ENCODE assay signal across 9 mouse cellular contexts in genomic region chr2:31636138-31636741, GRCm38 (mm10). TPM values are rescaled to one million over a fixed set of nuclear protein-coding genes. Genes with fewer than 3 reads are reported as not detected.
DNase-seq lines count a peak whose midpoint lies in the region; ATAC-seq and TF ChIP-seq lines count a peak whose summit lies in the region.
"Had no signal": no experiment of that assay in that cellular context is flagged by ENCODE, and none has a peak within 500 bp of the region (broad histone marks: within the 10 kb centered on the region; RNA-seq: fewer than 3 reads in every experiment).

No protein-coding gene starts in this region.

- peaks cover 11% of the 10 kb centered on the region; the same call in 1 of the 2 replicates for H3K4me1 ChIP-seq in kidney, postnatal 0 days (replicated peaks; ENCODE audit: insufficient read depth, low read length)
- 0 out of 2 replicates have a peak, but pooled peaks cover 3% of the 10 kb centered on the region for H3K4me1 ChIP-seq in kidney, adult 2 months (ENCODE audit: control insufficient read depth, insufficient read depth, low read length)
- H3K4me1 ChIP-seq in embryonic facial prominence, embryonic 12.5 days = peaks cover 34% of the 10 kb centered on the region
- peaks cover 15% of the 10 kb centered on the region for H3K4me1 ChIP-seq in intestine, embryonic 14.5 days (replicated peaks; ENCODE audit: control insufficient read depth, insufficient read depth, low read length)
- H3K4me1 ChIP-seq in neural tube, embryonic 13.5 days (replicated peaks) = peaks cover 59% of the 10 kb centered on the region

- no peak for TF ChIP-seq POLR2A in kidney, adult 2 months (IDR thresholded peaks at IDR 0.05; ENCODE audit: low read depth, low read length)

- H3K9ac ChIP-seq in kidney, postnatal 0 days (ENCODE audit: low read depth, low read length) = no peak overlapping the region
- H3K9ac ChIP-seq in embryonic facial prominence, embryonic 12.5 days = peak overlapping the region; percentile 33; the same call in 1 of the 2 replicates
- no peak overlapping the region for H3K9ac ChIP-seq in intestine, embryonic 14.5 days (ENCODE audit: low read length)
- H3K9ac ChIP-seq in neural tube, embryonic 13.5 days = peak overlapping the region; percentile 66; the same call in 1 of the 2 replicates

- peak overlapping the region; percentile 34 for H3K4me2 ChIP-seq in kidney, postnatal 0 days (ENCODE audit: low read length)
- H3K4me2 ChIP-seq in embryonic facial prominence, embryonic 12.5 days (replicated peaks) = peak overlapping the region; percentile 42
- peak overlapping the region; percentile 30 for H3K4me2 ChIP-seq in intestine, embryonic 14.5 days (ENCODE audit: low read length)
- peak overlapping the region; percentile 53 for H3K4me2 ChIP-seq in neural tube, embryonic 13.5 days

- no peak for TF ChIP-seq CTCF in kidney, postnatal 0 days (IDR thresholded peaks at IDR 0.05; ENCODE audit: low read depth)
- TF ChIP-seq CTCF in kidney, adult 2 months (conservative IDR thresholded peaks at IDR 0.05; ENCODE audit: insufficient read depth, insufficient read length, low read depth, low read length) = no peak

- H3K4me3 ChIP-seq in kidney, postnatal 0 days (replicated peaks; ENCODE audit: low read depth, low read length) = peak overlapping the region; percentile 23; the same call in 1 of the 2 replicates
- H3K4me3 ChIP-seq in kidney, adult 2 months (ENCODE audit: insufficient read depth, low read depth, low read length) = no peak overlapping the region
- H3K4me3 ChIP-seq in embryonic facial prominence, embryonic 12.5 days = peak overlapping the region; percentile 28
- peak overlapping the region; percentile 16; the same call in 1 of the 2 replicates for H3K4me3 ChIP-seq in intestine, embryonic 14.5 days (ENCODE audit: low read depth, low read length)
- H3K4me3 ChIP-seq in neural tube, embryonic 13.5 days = peak overlapping the region; percentile 42

- H3K27ac ChIP-seq in kidney, postnatal 0 days = no peak overlapping the region
- H3K27ac ChIP-seq in kidney, adult 2 months (ENCODE audit: insufficient read depth, low read depth, low read length) = no peak overlapping the region
- H3K27ac ChIP-seq in embryonic facial prominence, embryonic 12.5 days = no peak overlapping the region
- H3K27ac ChIP-seq in intestine, embryonic 14.5 days (ENCODE audit: low read depth) = no peak overlapping the region
- H3K27ac ChIP-seq in neural tube, embryonic 13.5 days (replicated peaks) = peak overlapping the region; percentile 86

- H3K9me3 ChIP-seq in kidney, postnatal 0 days (replicated peaks; ENCODE audit: low read length) = no peaks in the 10 kb centered on the region
- no peaks in the 10 kb centered on the region for H3K9me3 ChIP-seq in embryonic facial prominence, embryonic 12.5 days
- no peaks in the 10 kb centered on the region for H3K9me3 ChIP-seq in intestine, embryonic 14.5 days (ENCODE audit: control insufficient read depth, low read length)
- no peaks in the 10 kb centered on the region for H3K9me3 ChIP-seq in neural tube, embryonic 13.5 days

- no peaks in the 10 kb centered on the region for H3K36me3 ChIP-seq in kidney, postnatal 0 days (ENCODE audit: insufficient read depth, low read length)
- H3K36me3 ChIP-seq in kidney, adult 2 months (ENCODE audit: control insufficient read depth, insufficient read depth, low read length) = no peaks in the 10 kb centered on the region
- no peaks in the 10 kb centered on the region for H3K36me3 ChIP-seq in embryonic facial prominence, embryonic 12.5 days
- no peaks in the 10 kb centered on the region for H3K36me3 ChIP-seq in intestine, embryonic 14.5 days (ENCODE audit: control insufficient read depth, insufficient read depth, low read length)
- no peaks in the 10 kb centered on the region for H3K36me3 ChIP-seq in neural tube, embryonic 13.5 days

- no peak for ATAC-seq in kidney, postnatal 0 days (replicated peaks; ENCODE audit: low FRiP score, low read depth)
- ATAC-seq in embryonic facial prominence, embryonic 12.5 days (ENCODE audit: insufficient number of reproducible peaks, insufficient read depth, low FRiP score, low TSS enrichment) = no peak
- ATAC-seq in intestine, embryonic 14.5 days (replicated peaks; ENCODE audit: low FRiP score, low TSS enrichment, low read depth) = 0 out of 2 replicates have a peak, but pooled peaks have one; percentile 16
- ATAC-seq in neural tube, embryonic 13.5 days (ENCODE audit: low read depth) = peak; percentile 20; the same call in 1 of the 2 replicates

- WGBS in kidney, postnatal 0 days = under 1% methylated on average over 48 of the region's 48 CpGs
- 1% methylated on average over 48 of the region's 48 CpGs for WGBS in kidney, adult 2 months
- under 1% methylated on average over 48 of the region's 48 CpGs for WGBS in embryonic facial prominence, embryonic 12.5 days
- WGBS in intestine, embryonic 14.5 days = 1% methylated on average over 48 of the region's 48 CpGs
- under 1% methylated on average over 48 of the region's 48 CpGs for WGBS in neural tube, embryonic 13.5 days

- no peak for DNase-seq in kidney, postnatal 0 days (ENCODE audit: low spot score)
- no peak for DNase-seq in kidney, adult 2 months
- peak; percentile 74 for DNase-seq in intestine, embryonic 14.5 days (ENCODE audit: low spot score)
- DNase-seq in layer of hippocampus, adult 9-11 months = no peak
- DNase-seq in adrenal gland, postnatal 10 days = no peak
- no peak for DNase-seq in cerebellum, adult 18-20 months

- peaks cover 81% of the 10 kb centered on the region for H3K27me3 ChIP-seq in kidney, postnatal 0 days (ENCODE audit: insufficient read depth, low read length)
- H3K27me3 ChIP-seq in kidney, adult 2 months (replicated peaks; ENCODE audit: control insufficient read depth, insufficient read depth, low read length) = peaks cover 15% of the 10 kb centered on the region
- peaks cover 99% of the 10 kb centered on the region for H3K27me3 ChIP-seq in embryonic facial prominence, embryonic 12.5 days
- peaks cover 99% of the 10 kb centered on the region for H3K27me3 ChIP-seq in intestine, embryonic 14.5 days (replicated peaks; ENCODE audit: control insufficient read depth, insufficient read depth, low read length)
- H3K27me3 ChIP-seq in neural tube, embryonic 13.5 days = peaks cover 99% of the 10 kb centered on the region

RNA-seq across cellular contexts. Expression of gene Prdm12, which starts 3.6 kb away (rescaled TPM):
- not detected in 2 replicates for polyA plus RNA-seq in kidney, postnatal 0 days (2015; fragmentation: Nextera tagmentation; extraction: Ambion mirVana)
- polyA plus RNA-seq in kidney, adult 2 months (2012; rRNA removed) = not detected in 2 replicates
- polyA plus RNA-seq in embryonic facial prominence, embryonic 12.5 days (2016; fragmentation: Nextera tagmentation; extraction: Ambion mirVana) = 9.4 and 14.9 TPM in 2 replicates
- polyA plus RNA-seq in intestine, embryonic 14.5 days (2014; fragmentation: Nextera tagmentation; extraction: Ambion mirVana) = not detected in 2 replicates
- polyA plus RNA-seq in neural tube, embryonic 13.5 days (2015; fragmentation: Nextera tagmentation; extraction: Ambion mirVana) = 36.4 and 45.9 TPM in 2 replicates
- total RNA-seq in adrenal gland, postnatal 10 days (2021) = not detected
- polyA plus RNA-seq: large intestine, adult 2 months had no signal

RNA-seq across cellular contexts. Expression of gene Exosc2, which starts 34.3 kb away (rescaled TPM):
- 35.9 and 41.8 TPM in 2 replicates for polyA plus RNA-seq in kidney, postnatal 0 days (2015; fragmentation: Nextera tagmentation; extraction: Ambion mirVana)
- 9.8 and 11.4 TPM in 2 replicates for polyA plus RNA-seq in kidney, adult 2 months (2012; rRNA removed)
- polyA plus RNA-seq in embryonic facial prominence, embryonic 12.5 days (2016; fragmentation: Nextera tagmentation; extraction: Ambion mirVana) = 79.6 and 79.7 TPM in 2 replicates
- 65.4 and 70.7 TPM in 2 replicates for polyA plus RNA-seq in intestine, embryonic 14.5 days (2014; fragmentation: Nextera tagmentation; extraction: Ambion mirVana)
- 41.9 and 42.6 TPM in 2 replicates for polyA plus RNA-seq in neural tube, embryonic 13.5 days (2015; fragmentation: Nextera tagmentation; extraction: Ambion mirVana)
- 10 to 100 TPM; 20.9 to 23.0 TPM for total RNA-seq in adrenal gland, postnatal 10 days (2021)

RNA-seq across cellular contexts. Expression of gene Abl1, which starts 51.9 kb away (rescaled TPM):
- 24.1 and 26.5 TPM in 2 replicates for polyA plus RNA-seq in kidney, postnatal 0 days (2015; fragmentation: Nextera tagmentation; extraction: Ambion mirVana)
- polyA plus RNA-seq in kidney, adult 2 months (2012; rRNA removed) = 30.5 and 38.6 TPM in 2 replicates
- polyA plus RNA-seq in embryonic facial prominence, embryonic 12.5 days (2016; fragmentation: Nextera tagmentation; extraction: Ambion mirVana) = 64.8 and 67.5 TPM in 2 replicates
- 48.1 and 49.8 TPM in 2 replicates for polyA plus RNA-seq in intestine, embryonic 14.5 days (2014; fragmentation: Nextera tagmentation; extraction: Ambion mirVana)
- polyA plus RNA-seq in neural tube, embryonic 13.5 days (2015; fragmentation: Nextera tagmentation; extraction: Ambion mirVana) = 19.3 and 21.6 TPM in 2 replicates
- total RNA-seq in adrenal gland, postnatal 10 days (2021) = 10 to 100 TPM; 54.7 to 73.2 TPM

Comparison
In these comparisons a context has a peak if more than half of its experiments do, and no peak if none do; other contexts are left out.
1. ATAC-seq: peak in intestine, embryonic 14.5 days (single experiment) and neural tube, embryonic 13.5 days (single experiment); none in kidney, postnatal 0 days (single experiment) and embryonic facial prominence, embryonic 12.5 days (single experiment).
2. H3K9ac ChIP-seq: peak in embryonic facial prominence, embryonic 12.5 days (single experiment) and neural tube, embryonic 13.5 days (single experiment); none in kidney, postnatal 0 days (single experiment) and intestine, embryonic 14.5 days (single experiment).
3. RNA of gene Prdm12, which starts 3.6 kb away (polyA plus RNA-seq): 36.4 to 45.9 TPM in neural tube, embryonic 13.5 days and 9.4 to 14.9 TPM in embryonic facial prominence, embryonic 12.5 days; not detected in kidney, postnatal 0 days, not detected in kidney, adult 2 months and not detected in intestine, embryonic 14.5 days; every median in the first group is over 10 times any median in the second.
4. Peak in every context shown above with its lines, with median percentiles within 50 percentile points of each other: H3K4me2 ChIP-seq.